Mouse (Mus musculus): ENCODE measurements around the gene Gm10638. TPM values are rescaled to one million over a fixed set of nuclear protein-coding genes. Genes with fewer than 3 reads are reported as not detected.

Gene Gm10638
- polyA plus RNA-seq, 1 experiment = 0.94 TPM

DNA sequence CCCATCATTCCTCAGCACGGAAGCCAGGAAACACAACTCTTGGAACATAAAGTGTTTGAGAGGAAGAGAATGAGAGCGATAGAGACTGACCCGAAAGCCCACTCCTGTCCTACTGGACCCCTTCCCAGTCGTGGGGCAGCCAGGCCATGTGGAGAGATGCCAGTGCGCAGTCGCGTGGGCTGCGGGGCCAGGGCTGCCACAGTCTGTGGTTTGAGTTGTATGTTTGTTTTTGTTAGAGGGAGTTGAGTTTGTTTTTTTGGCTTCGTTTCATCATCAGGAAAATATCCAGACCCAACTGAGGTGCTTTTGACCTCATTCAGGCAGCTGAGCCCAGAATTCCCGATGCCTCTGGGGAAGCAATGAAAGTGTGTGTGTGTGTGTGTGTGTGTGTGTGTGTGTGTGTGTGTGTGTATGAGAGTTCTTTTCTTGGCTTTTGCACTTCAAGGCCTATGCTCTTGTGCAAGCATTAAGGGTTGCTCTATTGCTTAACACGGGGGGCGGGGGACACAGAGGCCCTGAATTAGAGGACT, 42.5 kb downstream of the Gm10638 start:
- Histone ChIP-seq H3ac (ENCODE audit: control insufficient read depth, insufficient read length, low read depth) (no peak overlapping the region), H3K79me3 (ENCODE audit: low read depth) (no peaks in the 10 kb centered on the region), H3K36me3 (ENCODE audit: control insufficient read depth, insufficient read depth) (no peaks in the 10 kb centered on the region), H3K27me3 (ENCODE audit: control insufficient read depth, insufficient read depth, insufficient read length) (no peaks in the 10 kb centered on the region), H3K4me3 (ENCODE audit: insufficient read depth, poor library complexity, severe bottlenecking) (no peak overlapping the region), H3K79me2 (ENCODE audit: control insufficient read depth, insufficient read depth) (no peaks in the 10 kb centered on the region)
- no peak for TF ChIP-seq FOSL1 (IDR thresholded peaks at IDR 0.05; ENCODE audit: insufficient read depth, low read length, poor library complexity, severe bottlenecking)
- no peak for TF ChIP-seq CTCF (IDR thresholded peaks at IDR 0.05; ENCODE audit: control insufficient read depth, insufficient read depth, insufficient read length)
- no peak for TF ChIP-seq MYOD1 (IDR thresholded peaks at IDR 0.05; ENCODE audit: control insufficient read depth, insufficient read length, low read depth)
- TF ChIP-seq CEBPB (IDR thresholded peaks at IDR 0.05; ENCODE audit: low read depth) = no peak
- TF ChIP-seq MAX (IDR thresholded peaks at IDR 0.05) = no peak
- no peak for TF ChIP-seq MYOG (IDR thresholded peaks at IDR 0.05; ENCODE audit: control insufficient read depth, extremely low read depth, insufficient read length)
- TF ChIP-seq USF1 (IDR thresholded peaks at IDR 0.05; ENCODE audit: low read depth) = no peak

GRCm38 (mm10) chr8:86789576-86789975, 44.1 kb downstream of the Gm10638 start:
- Histone ChIP-seq H3K27me3 (ENCODE audit: control insufficient read depth, insufficient read depth, insufficient read length) (no peaks in the 10 kb centered on the region), H3K79me2 (ENCODE audit: control insufficient read depth, insufficient read depth) (no peaks in the 10 kb centered on the region), H3K4me3 (ENCODE audit: insufficient read depth, poor library complexity, severe bottlenecking) (no peak overlapping the region), H3ac (ENCODE audit: control insufficient read depth, insufficient read length, low read depth) (no peak overlapping the region), H3K79me3 (ENCODE audit: low read depth) (no peaks in the 10 kb centered on the region), H3K36me3 (ENCODE audit: control insufficient read depth, insufficient read depth) (no peaks in the 10 kb centered on the region)
- TF ChIP-seq MAX (IDR thresholded peaks at IDR 0.05) (no peak), USF1 (IDR thresholded peaks at IDR 0.05; ENCODE audit: low read depth) (no peak), CEBPB (IDR thresholded peaks at IDR 0.05; ENCODE audit: low read depth) (no peak), CTCF (IDR thresholded peaks at IDR 0.05; ENCODE audit: control insufficient read depth, insufficient read depth, insufficient read length) (no peak), FOSL1 (IDR thresholded peaks at IDR 0.05; ENCODE audit: insufficient read depth, low read length, poor library complexity, severe bottlenecking) (no peak), MYOD1 (IDR thresholded peaks at IDR 0.05; ENCODE audit: control insufficient read depth, insufficient read length, low read depth) (no peak), MYOG (IDR thresholded peaks at IDR 0.05; ENCODE audit: control insufficient read depth, extremely low read depth, insufficient read length) (no peak)

GRCm38 (mm10) chr8:86791542-86791941, 46.0 kb downstream of the Gm10638 start:
- TF ChIP-seq MYOG (IDR thresholded peaks at IDR 0.05; ENCODE audit: control insufficient read depth, extremely low read depth, insufficient read length) = no peak
- TF ChIP-seq USF1 (IDR thresholded peaks at IDR 0.05; ENCODE audit: low read depth) = no peak
- TF ChIP-seq MYOD1 (IDR thresholded peaks at IDR 0.05; ENCODE audit: control insufficient read depth, insufficient read length, low read depth) = no peak
- no peak for TF ChIP-seq MAX (IDR thresholded peaks at IDR 0.05)
- no peak for TF ChIP-seq CEBPB (IDR thresholded peaks at IDR 0.05; ENCODE audit: low read depth)
- no peak for TF ChIP-seq CTCF (IDR thresholded peaks at IDR 0.05; ENCODE audit: control insufficient read depth, insufficient read depth, insufficient read length)
- no peak for TF ChIP-seq FOSL1 (IDR thresholded peaks at IDR 0.05; ENCODE audit: insufficient read depth, low read length, poor library complexity, severe bottlenecking)
- H3K4me3 ChIP-seq (ENCODE audit: insufficient read depth, poor library complexity, severe bottlenecking) = no peak overlapping the region
- H3K79me2 ChIP-seq (ENCODE audit: control insufficient read depth, insufficient read depth) = no peaks in the 10 kb centered on the region
- H3K79me3 ChIP-seq (ENCODE audit: low read depth) = no peaks in the 10 kb centered on the region
- H3K36me3 ChIP-seq (ENCODE audit: control insufficient read depth, insufficient read depth) = no peaks in the 10 kb centered on the region
- H3K27me3 ChIP-seq (ENCODE audit: control insufficient read depth, insufficient read depth, insufficient read length) = no peaks in the 10 kb centered on the region
- no peak overlapping the region for H3ac ChIP-seq (ENCODE audit: control insufficient read depth, insufficient read length, low read depth)

DNA sequence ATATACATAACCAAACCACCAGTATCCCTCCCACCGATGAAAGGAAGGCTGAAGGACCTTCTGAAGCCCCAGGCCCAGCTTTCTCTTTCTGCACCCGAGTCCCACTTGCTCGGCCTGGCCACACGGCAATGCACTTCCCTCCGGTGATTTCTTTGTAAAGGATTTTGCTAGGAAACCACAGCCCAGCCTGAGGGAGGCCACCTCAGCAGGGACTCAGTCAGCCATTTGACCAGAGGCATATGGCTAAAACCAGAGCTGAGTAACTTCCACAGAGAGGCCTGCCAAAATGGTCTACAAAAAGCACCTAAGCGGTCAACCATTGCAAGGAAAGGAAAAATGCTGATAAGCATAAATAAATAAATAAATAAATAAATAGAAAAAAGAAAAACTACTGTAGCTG, 49.2 kb downstream of the Gm10638 start:
- Histone ChIP-seq H3K27me3 (ENCODE audit: control insufficient read depth, insufficient read depth, insufficient read length) (no peaks in the 10 kb centered on the region), H3K79me3 (ENCODE audit: low read depth) (no peaks in the 10 kb centered on the region), H3K36me3 (ENCODE audit: control insufficient read depth, insufficient read depth) (no peaks in the 10 kb centered on the region), H3K79me2 (ENCODE audit: control insufficient read depth, insufficient read depth) (no peaks in the 10 kb centered on the region), H3K4me3 (ENCODE audit: insufficient read depth, poor library complexity, severe bottlenecking) (no peak overlapping the region), H3ac (ENCODE audit: control insufficient read depth, insufficient read length, low read depth) (no peak overlapping the region)
- TF ChIP-seq MYOG (IDR thresholded peaks at IDR 0.05; ENCODE audit: control insufficient read depth, extremely low read depth, insufficient read length) = no peak
- no peak for TF ChIP-seq MAX (IDR thresholded peaks at IDR 0.05)
- TF ChIP-seq MYOD1 (IDR thresholded peaks at IDR 0.05; ENCODE audit: control insufficient read depth, insufficient read length, low read depth) = no peak

Other genes with a start within 250 kb of the Gm10638 start
- not detected for gene Abcc12, start 165.0 kb upstream of the Gm10638 start, polyA plus RNA-seq (2012; fragmentation: generic; extraction: Trizol)
- 14.4 TPM for gene Lonp2, start 121.7 kb upstream of the Gm10638 start, polyA plus RNA-seq (2012; fragmentation: generic; extraction: Trizol)
- gene Siah1a, start 235 bp downstream of the Gm10638 start, polyA plus RNA-seq (2012; fragmentation: generic; extraction: Trizol) = 9.1 TPM
- gene N4bp1, start 139.6 kb downstream of the Gm10638 start, polyA plus RNA-seq (2012; fragmentation: generic; extraction: Trizol) = 6.4 TPM